Mouse (Mus musculus) brain, adult 2 months (tissue): ENCODE measurements around the gene Rhbdf1.
"Not testable (repeated sequence)": the region's sequence is repeated elsewhere in the genome, so short reads cannot be mapped to it uniquely, and the experiment has no call there.

Experiments used
- DNase-seq: peaks from one replicate; pipeline ENCODE4 v3.0.0; 2011; ENCODE audit warnings: low read depth, low spot score

The Rhbdf1 gene

GRCm38 (mm10) chr11:32221225-32221950 lies 712 bp downstream of the Rhbdf1 start:
- DNase-seq: no peak

DNA sequence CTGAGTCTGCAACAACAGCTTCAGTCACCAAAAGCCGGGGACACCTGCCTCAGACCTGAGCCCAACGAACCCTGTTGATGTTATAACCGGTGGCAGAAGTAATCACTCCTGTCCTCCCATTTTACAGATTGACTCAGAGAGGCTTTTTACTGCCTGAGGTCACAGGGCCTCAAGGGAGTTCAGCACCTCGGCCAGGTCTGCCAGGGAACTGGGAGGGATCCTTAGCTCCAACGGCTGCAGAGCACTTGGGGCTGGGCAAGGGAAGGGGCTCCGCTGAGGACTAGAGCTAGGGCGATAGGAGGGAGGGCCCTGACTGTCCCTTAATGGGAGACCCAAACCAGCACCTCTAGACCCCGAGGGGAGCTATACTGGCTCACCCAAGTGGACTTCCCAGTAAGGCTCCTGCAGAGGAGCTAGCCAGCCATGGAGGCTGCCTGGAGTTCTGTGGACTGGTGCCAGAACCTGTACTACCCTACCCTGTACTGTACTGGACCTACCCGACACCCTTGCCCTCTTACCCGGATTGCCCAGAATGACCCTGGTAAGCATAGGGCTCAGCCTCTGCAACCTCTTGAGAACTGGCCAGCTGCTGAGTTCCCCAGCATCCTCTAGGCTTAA lies 1.4 kb downstream of the Rhbdf1 start:
- DNase-seq: no peak

DNA sequence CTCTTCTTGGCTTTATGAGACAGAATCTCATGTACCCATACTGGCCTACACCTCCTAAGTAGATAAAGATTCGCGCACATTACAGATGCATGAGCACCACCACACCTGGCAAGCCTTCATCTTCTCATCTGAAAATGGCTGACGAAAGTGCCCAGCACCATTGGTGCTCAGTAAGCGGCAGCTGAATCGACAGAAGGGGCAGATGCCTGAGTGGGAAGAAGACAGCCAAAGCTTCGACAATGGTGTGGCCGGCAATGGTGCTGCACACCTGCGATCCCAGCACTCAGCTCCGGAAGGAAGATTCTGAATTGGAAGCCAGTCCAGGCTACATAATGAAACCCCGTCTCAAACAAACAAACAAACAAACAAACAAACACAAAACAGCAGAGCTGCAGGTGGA lies 2.8 kb downstream of the Rhbdf1 start:
- peak; percentile 53 for DNase-seq

GRCm38 (mm10) chr11:32218501-32219050 lies 3.5 kb downstream of the Rhbdf1 start:
- DNase-seq: peak; percentile 39

DNA sequence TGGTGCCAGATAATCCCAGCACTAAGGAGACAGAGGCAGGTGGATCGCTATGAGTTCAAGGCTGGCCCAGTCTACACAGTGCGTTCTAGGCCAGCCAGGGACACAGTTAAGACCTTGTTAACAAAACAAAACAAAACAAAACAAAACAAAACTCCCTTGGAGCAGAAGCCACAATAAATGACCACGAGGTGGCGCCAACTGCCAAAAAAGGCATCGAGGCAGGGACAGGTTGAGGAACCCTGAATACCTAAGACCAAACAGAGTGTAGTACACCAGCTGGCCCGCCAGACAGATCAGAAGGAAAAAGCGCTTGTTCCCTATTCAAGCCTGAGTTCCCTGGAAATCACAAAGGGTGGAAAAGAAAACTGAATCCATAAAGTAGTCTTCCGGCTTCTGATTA lies 5.2 kb downstream of the Rhbdf1 start:
- peak; percentile 93 for DNase-seq

- DNase-seq: no peak
Measured at GRCm38 (mm10) chr11:32215372-32216162, 6.5 kb downstream of the Rhbdf1 start.

DNA sequence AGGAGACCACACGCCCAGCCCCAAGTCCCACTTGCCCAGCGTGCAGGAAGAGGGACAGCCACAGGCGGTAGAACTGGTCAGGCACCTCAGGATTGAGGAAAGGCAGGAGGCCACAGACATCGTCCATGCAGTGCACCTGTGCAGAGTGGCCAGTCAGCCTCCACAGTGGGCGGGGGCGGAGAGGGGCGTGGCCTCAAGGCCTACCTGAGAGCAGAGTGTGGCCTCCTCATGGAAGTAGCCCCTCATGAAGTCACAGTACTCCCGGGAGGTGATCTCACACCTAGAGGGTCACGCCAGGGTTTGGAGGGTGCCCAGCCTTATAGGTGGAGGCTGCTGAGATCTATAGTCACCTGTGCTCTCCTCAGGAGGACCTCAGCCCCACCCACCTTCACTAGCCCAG lies 11.5 kb downstream of the Rhbdf1 start:
- no peak for DNase-seq

- DNase-seq: peak; percentile 99
Measured at GRCm38 (mm10) chr11:32205058-32205873, 16.8 kb downstream of the Rhbdf1 start, which contains the start of gene Snrnp25. Gene Snrnp25 (plus strand): TSS chr11:32205415.

- no peak for DNase-seq
Measured at GRCm38 (mm10) chr11:32201922-32202685, 20.0 kb downstream of the Rhbdf1 start.

DNA sequence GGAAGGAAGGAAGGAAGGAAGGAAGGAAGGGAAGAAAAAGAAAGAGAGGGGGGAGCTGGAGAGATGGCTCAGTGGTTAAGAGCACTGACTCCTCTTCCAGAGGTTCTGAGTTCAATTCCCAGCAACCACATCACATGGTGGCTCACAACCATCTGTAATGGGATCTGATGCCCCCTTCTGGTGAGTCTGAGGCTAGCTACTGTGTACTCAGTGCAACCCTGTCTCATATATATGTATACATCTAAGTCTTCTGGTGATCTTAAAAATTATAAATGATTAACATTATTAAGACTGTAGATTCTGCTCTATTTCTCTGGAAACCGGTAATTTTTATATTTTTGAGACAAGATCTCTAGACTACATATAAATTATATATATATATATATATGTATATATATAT lies 21.1 kb downstream of the Rhbdf1 start:
- not testable (repeated sequence) for DNase-seq

DNA sequence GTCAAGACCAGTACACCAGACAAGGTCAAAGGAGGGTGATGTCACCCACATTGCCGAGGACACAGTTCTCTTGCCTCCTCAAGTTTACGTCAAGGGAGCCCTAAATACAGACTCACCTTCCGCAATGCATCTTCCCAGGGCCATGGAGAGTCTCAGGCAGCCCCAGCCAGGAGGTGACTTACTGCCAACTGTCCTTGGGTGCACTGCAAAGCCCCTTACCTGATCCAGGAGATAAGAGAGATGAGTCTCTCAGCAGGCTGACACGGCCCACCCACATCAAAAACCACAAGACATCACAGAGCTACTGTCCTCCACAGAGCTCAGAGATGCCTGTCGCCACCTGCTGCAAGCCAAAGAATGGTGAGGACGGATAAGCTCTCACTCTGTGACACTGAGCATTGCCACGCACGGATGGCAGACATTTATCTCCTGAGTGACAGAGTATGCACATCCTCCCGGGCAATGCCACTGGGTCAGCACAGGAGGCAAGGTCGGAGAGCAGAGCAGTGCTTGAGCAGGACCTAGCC lies 22.0 kb downstream of the Rhbdf1 start, which contains the start of gene Il9r:
Gene Il9r (minus strand): TSS at position 205 of the 527 bp plus-strand sequence.
- no peak for DNase-seq

GRCm38 (mm10) chr11:32199230-32199629 lies 22.9 kb downstream of the Rhbdf1 start:
- DNase-seq: no peak

GRCm38 (mm10) chr11:32198256-32198955 lies 23.7 kb downstream of the Rhbdf1 start:
- no peak for DNase-seq

DNA sequence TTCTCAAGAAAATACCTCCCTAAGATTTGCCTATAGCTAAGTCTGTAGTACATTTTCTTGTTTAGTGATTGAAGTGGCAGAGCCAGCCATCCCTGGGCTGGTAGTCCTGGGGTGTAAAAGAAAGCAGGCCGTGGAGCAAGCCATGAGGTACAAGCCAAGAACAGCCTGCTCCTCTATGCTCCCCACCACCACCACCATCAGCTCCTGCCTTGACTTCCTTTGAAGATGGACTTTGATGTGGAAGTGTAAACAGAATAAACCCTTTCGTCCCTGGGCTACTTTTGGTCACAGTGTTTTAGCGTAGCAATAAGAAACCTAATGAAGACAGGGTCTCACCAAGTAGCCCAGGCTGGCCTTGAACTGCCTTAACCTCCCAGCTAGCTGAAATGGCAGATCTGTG lies 24.3 kb downstream of the Rhbdf1 start:
- no peak for DNase-seq

DNA sequence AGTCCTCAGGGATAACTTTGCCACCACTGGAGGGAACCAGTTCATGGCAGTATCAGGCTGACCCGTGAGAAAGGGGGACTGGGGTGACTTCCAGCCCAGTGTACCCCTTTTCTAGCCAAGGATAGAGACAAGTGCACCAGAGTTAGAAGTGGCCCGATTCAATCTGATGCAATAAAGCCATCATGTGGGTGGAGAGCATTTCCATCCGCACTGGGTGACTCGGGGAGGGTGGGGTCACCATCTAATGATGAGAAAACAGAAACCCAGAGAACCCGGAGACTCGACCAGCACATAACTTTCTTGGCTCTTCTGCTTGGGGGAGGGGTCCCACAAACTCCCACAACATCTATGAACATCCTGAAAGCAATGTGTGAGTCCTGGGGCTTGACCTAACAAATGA lies 25.4 kb downstream of the Rhbdf1 start:
- no peak for DNase-seq

- no peak for DNase-seq
Measured at GRCm38 (mm10) chr11:32195867-32196540, 26.1 kb downstream of the Rhbdf1 start.

DNA sequence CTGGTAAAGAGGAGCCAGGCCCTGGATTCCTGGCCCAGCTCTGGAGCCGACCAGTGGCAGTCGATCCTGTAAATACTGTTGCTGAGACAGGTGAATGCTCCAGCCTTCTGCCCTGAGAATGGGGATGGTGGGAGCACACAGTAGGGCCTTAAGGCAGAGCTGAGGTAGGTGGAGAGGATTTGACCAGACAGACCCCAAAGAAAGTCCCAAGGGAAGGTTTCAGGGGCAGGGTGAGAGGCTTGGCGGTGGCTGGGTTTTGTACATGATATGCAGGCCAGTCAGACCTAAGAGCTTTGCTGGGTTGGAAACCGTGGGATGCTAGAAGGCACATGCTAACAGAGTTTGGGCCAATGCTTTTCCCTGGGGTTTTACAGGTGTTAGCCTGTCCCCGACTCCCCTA lies 27.5 kb downstream of the Rhbdf1 start:
- DNase-seq: no peak

DNA sequence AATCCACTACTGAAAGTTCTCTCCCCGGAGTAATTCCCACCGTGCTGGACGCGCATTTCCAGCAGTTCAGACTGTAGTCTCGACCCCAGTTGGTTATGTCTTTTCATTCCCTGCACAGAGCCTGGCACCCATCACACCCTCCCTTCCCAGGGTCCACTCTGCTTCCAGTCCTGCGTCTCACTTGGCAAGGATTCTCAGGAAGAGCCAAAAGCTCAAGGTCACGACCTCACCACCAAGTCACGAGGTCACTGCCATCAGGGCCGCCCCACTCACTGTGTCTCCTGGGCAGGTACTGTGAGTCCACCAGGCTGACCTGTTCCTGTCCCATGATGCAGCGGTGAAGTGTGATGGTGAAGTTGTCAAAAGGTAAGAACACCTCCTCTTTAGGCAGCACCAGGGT lies 28.0 kb downstream of the Rhbdf1 start:
- no peak for DNase-seq

- no peak for DNase-seq
Measured at GRCm38 (mm10) chr11:32193156-32193555, 28.9 kb downstream of the Rhbdf1 start.
